Mouse (Mus musculus) kidney, adult 9 months (tissue): ENCODE data around the gene Dner.

Experiments
- DNase-seq: peaks from one replicate; pipeline ENCODE4 v3.0.0; 2022

Gene Dner

GRCm38 (mm10) chr1:84436281-84436680, 259.7 kb downstream of the Dner start:
- no peak for DNase-seq

GRCm38 (mm10) chr1:84433291-84433980, 262.6 kb downstream of the Dner start:
- DNase-seq, result no peak

GRCm38 (mm10) chr1:84432311-84432710, 263.7 kb downstream of the Dner start:
- no peak for DNase-seq

- no peak for DNase-seq
These were observed 267.7 kb downstream of the Dner start for GRCm38 (mm10) chr1:84428331-84428730.

- no peak for DNase-seq
These were observed 268.3 kb downstream of the Dner start for GRCm38 (mm10) chr1:84427757-84428156.

GRCm38 (mm10) chr1:84426679-84427078, 269.3 kb downstream of the Dner start:
- no peak for DNase-seq

- DNase-seq, result no peak
These were observed 273.1 kb downstream of the Dner start for GRCm38 (mm10) chr1:84422881-84423280.

GRCm38 (mm10) chr1:84421845-84422244, 274.2 kb downstream of the Dner start:
- no peak for DNase-seq

- DNase-seq, result no peak
These were observed 276.6 kb downstream of the Dner start for GRCm38 (mm10) chr1:84419416-84419815.

- no peak for DNase-seq
These were observed 277.5 kb downstream of the Dner start for GRCm38 (mm10) chr1:84418511-84418910.

- DNase-seq, result no peak
These were observed 278.2 kb downstream of the Dner start for GRCm38 (mm10) chr1:84417761-84418238.

GRCm38 (mm10) chr1:84417276-84417675, 278.7 kb downstream of the Dner start:
- no peak for DNase-seq

- DNase-seq, result no peak
These were observed 281.6 kb downstream of the Dner start for GRCm38 (mm10) chr1:84414464-84414863.

- no peak for DNase-seq
These were observed 286.5 kb downstream of the Dner start for GRCm38 (mm10) chr1:84409514-84409913.

GRCm38 (mm10) chr1:84408873-84409272, 287.1 kb downstream of the Dner start:
- no peak for DNase-seq

- DNase-seq, result peak; percentile 49
These were observed 289.1 kb downstream of the Dner start for GRCm38 (mm10) chr1:84406891-84407290.

- no peak for DNase-seq
These were observed 290.3 kb downstream of the Dner start for GRCm38 (mm10) chr1:84405551-84406290.

GRCm38 (mm10) chr1:84404880-84405279, 291.1 kb downstream of the Dner start:
- DNase-seq, result no peak

GRCm38 (mm10) chr1:84402154-84402553, 293.9 kb downstream of the Dner start:
- no peak for DNase-seq

GRCm38 (mm10) chr1:84399671-84400070, 296.4 kb downstream of the Dner start:
- DNase-seq, result no peak

- no peak for DNase-seq
These were observed 296.9 kb downstream of the Dner start for GRCm38 (mm10) chr1:84399118-84399517.

GRCm38 (mm10) chr1:84396787-84397186, 299.2 kb downstream of the Dner start:
- no peak for DNase-seq

GRCm38 (mm10) chr1:84395928-84396327, 300.1 kb downstream of the Dner start:
- no peak for DNase-seq

GRCm38 (mm10) chr1:84390961-84391360, 305.1 kb downstream of the Dner start:
- no peak for DNase-seq
